Mouse (Mus musculus) limb, embryonic 12.5 days (tissue): ENCODE measurements around the gene Hist1h2br. TPM values are rescaled to one million over a fixed set of nuclear protein-coding genes. Genes with fewer than 3 reads are reported as not detected.
A peak's percentile ranks its signal among the peaks of the same experiment; 100 is the strongest.
"Not testable (repeated sequence)": the region's sequence is repeated elsewhere in the genome, so short reads cannot be mapped to it uniquely, and the experiment has no call there.

Experiments used
- ATAC-seq: fragments of 200-750 bp; cut with Nextera tagmentation; 2 replicates; pipeline ENCODE4 v1.8.0; 2017; ENCODE audit warnings: low read depth, moderate TSS enrichment; ENCODE audit not compliant: insufficient number of reproducible peaks, insufficient read depth, low FRiP score, low TSS enrichment
- H3K27ac ChIP-seq: fragments of 300-500 bp; sonication (generic); 2 replicates; pipeline ENCODE4 v1.5.1; 2016; ENCODE audit warnings: mild to moderate bottlenecking, moderate library complexity
- H3K27me3 ChIP-seq: fragments of 300-500 bp; sonication (generic); 2 replicates; pipeline ENCODE4 v1.6.1; 2016; ENCODE audit warnings: mild to moderate bottlenecking, moderate library complexity
- H3K36me3 ChIP-seq: fragments of 300-500 bp; sonication (generic); 2 replicates; pipeline ENCODE4 v1.6.1; 2016; ENCODE audit warnings: mild to moderate bottlenecking, moderate library complexity
- H3K4me1 ChIP-seq: fragments of 300-500 bp; sonication (generic); replicated peaks from 2 replicates; pipeline ENCODE4 v1.6.1; 2016
- H3K4me2 ChIP-seq: fragments of 300-500 bp; sonication (generic); 2 replicates; pipeline ENCODE4 v1.6.1; 2016; ENCODE audit warnings: mild to moderate bottlenecking, moderate library complexity
- H3K4me3 ChIP-seq: fragments of 300-500 bp; sonication (generic); replicated peaks from 2 replicates; pipeline ENCODE4 v1.5.1; 2016; ENCODE audit warnings: mild to moderate bottlenecking
- H3K9ac ChIP-seq: fragments of 300-500 bp; sonication (generic); replicated peaks from 2 replicates; pipeline ENCODE4 v1.6.1; 2016; ENCODE audit warnings: mild to moderate bottlenecking, moderate library complexity
- H3K9me3 ChIP-seq: fragments of 300-500 bp; sonication (generic); 2 replicates; pipeline ENCODE4 v1.6.1; 2016; ENCODE audit warnings: mild to moderate bottlenecking, moderate library complexity
- WGBS: fragments of 180-500 bp; shearing (Covaris S2); methylation state at CpG from one replicate; pipeline ENCODE4 v1.1.7; 2016; 5-methylcytosine and 5-hydroxymethylcytosine counted together
- polyA plus RNA-seq: library from polyadenylated mRNA; unstranded; fragments of >200 nt; fragmentation: Nextera tagmentation; extraction: Ambion mirVana; gene quantifications from 2 replicates; pipeline ENCODE4 v1.2.1, GENCODE M21; 2016

Gene Hist1h2br
- polyA plus RNA-seq, 1 experiment from 2014 or later = 46.0 TPM

DNA sequence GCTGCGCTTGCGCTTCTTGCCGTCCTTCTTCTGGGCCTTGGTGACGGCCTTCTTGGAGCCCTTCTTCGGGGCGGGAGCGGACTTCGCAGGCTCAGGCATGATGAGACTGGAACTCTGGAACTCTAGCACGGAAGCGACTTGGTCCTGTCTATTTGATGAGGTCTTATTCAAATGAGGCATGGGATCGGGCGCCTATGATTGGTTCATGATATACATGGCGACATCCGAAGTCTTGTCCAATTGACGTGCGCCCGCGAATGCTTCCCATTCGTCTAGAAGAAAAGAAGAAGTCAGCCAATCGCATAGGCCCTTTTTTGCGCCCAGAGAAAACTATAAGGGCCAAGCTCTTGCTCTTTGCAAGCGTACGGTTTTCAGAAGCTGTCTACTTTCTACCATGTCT lies 23.5 kb upstream of the Hist1h2br start, which contains the start of the genes Hist1h2bq and Hist1h2ao:
Gene Hist1h2bq (minus strand): TSS at position 125 of the 400 bp plus-strand sequence.
Gene Hist1h2ao (plus strand): TSS at position 393 of the 400 bp plus-strand sequence.
- not testable (repeated sequence) for H3K4me1 ChIP-seq, H3K27ac ChIP-seq, H3K4me2 ChIP-seq, H3K4me3 ChIP-seq, H3K27me3 ChIP-seq, H3K9ac ChIP-seq, H3K9me3 ChIP-seq, H3K36me3 ChIP-seq
- WGBS = no CpG with 5 or more reads among the region's 23 CpGs
- ATAC-seq = peak; percentile 95

GRCm38 (mm10) chr13:21811074-21811473 lies 22.5 kb upstream of the Hist1h2br start:
- peak; percentile 24; the same call in 1 of the 2 replicates for ATAC-seq
- WGBS = no CpG with 5 or more reads among the region's 8 CpGs

DNA sequence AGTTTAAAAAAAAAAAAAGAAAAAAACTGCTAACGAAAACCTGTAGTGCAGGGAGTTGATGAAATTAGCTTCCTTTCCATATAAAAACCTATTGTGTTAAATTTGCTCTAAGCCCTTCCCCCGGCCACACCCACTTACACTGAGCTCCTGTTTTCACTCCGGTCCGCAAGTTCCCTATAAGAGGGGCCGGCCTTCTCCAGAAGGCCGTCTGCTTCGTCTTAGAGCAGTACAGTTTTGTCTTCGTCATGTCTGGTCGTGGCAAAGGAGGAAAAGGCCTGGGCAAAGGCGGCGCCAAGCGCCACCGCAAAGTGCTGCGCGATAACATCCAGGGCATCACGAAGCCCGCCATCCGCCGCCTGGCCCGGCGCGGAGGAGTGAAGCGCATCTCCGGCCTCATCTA lies 22.0 kb upstream of the Hist1h2br start, which contains the start of gene Hist1h4m:
Gene Hist1h4m (plus strand): TSS at position 208 of the 400 bp plus-strand sequence.
- 0 out of 2 replicates have a peak, but pooled peaks have one; percentile 17 for ATAC-seq
- H3K4me2 ChIP-seq = peak within 1 kb of the TSS; percentile 46
- peak within 1 kb of the TSS; percentile 70 for H3K27ac ChIP-seq
- not testable (repeated sequence) for H3K4me1 ChIP-seq, H3K27me3 ChIP-seq, H3K9ac ChIP-seq, H3K9me3 ChIP-seq, H3K36me3 ChIP-seq
- peak within 1 kb of the TSS; percentile 29 for H3K4me3 ChIP-seq
- WGBS = no CpG with 5 or more reads among the region's 24 CpGs

More at GRCm38 (mm10) chr13:21811074-21811473, 22.5 kb upstream of the Hist1h2br start:
- not testable (repeated sequence) for H3K36me3 ChIP-seq, H3K27me3 ChIP-seq, H3K9me3 ChIP-seq, H3K4me2 ChIP-seq, H3K9ac ChIP-seq, H3K27ac ChIP-seq, H3K4me3 ChIP-seq, H3K4me1 ChIP-seq

DNA sequence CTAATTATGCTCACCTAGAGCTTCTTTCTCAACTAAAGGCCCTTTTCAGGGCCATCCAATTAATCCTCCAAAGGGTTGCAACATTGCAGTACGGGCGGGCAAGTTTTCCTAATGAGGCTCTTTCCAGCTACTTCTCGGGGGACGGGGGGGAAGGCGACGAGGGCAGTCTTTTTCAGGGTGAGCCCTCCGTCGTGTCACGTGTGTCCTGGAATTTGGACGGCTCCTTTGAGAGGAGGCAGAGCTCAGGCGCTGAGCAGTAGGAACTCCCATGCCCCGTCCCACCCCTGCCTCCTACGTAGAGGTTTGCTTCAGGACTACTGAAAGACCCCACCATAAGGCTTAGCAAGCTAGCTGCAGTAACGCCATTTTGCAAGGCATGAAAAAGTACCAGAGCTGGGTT lies 21.5 kb upstream of the Hist1h2br start:
- peak overlapping the region; percentile 70 for H3K27ac ChIP-seq
- H3K9me3 ChIP-seq, H3K27me3 ChIP-seq, H3K36me3 ChIP-seq, H3K4me1 ChIP-seq, H3K9ac ChIP-seq: not testable (repeated sequence)
- peak overlapping the region; percentile 29 for H3K4me3 ChIP-seq
- ATAC-seq = peak; percentile 61; the same call in 1 of the 2 replicates
- 0% methylated on average over 12 of the region's 14 CpGs for WGBS
- H3K4me2 ChIP-seq = peak overlapping the region; percentile 46

DNA sequence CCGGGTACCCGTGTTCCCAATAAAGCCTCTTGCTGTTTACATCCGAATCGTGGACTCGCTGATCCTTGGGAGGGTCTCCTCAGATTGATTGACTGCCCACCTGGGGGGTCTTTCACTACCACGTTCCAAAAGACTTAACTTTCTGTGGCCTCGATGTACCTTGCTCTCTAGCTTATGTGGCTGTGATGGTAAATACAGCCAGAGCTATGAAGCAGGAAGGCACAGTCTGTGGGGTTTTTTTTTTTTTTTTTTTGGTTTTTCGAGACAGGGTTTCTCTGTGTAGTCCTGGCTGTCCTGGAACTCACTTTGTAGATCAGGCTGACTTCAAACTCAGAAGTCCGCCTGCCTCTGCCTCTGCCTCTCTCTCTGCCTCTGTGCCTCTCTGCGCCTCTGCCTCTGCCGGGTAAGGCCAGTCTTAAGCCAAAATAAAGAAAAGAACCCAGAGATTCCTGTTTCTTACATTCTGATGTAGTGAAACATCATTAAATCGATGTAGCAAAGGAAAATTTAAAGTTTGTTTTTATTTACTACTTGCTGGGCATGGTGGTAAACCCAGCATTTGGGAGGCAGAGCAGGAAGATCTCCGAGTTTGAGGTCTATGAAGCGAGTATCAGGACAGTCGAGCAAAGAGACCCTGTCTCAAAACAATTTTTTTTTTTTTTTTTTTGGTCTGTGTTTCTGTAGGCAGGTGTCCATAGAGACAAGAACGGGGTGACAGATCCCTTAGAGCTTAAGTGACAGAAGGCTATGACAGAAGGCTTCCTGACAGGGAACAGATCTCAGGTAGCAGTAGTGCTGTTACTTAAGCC lies 13.3 kb upstream of the Hist1h2br start:
- H3K27me3 ChIP-seq, H3K9ac ChIP-seq, H3K4me1 ChIP-seq, H3K4me3 ChIP-seq, H3K27ac ChIP-seq, H3K4me2 ChIP-seq, H3K36me3 ChIP-seq, H3K9me3 ChIP-seq, ATAC-seq: not testable (repeated sequence)
- 72% methylated on average over 7 of the region's 16 CpGs for WGBS

GRCm38 (mm10) chr13:21828511-21828910 lies 5.0 kb upstream of the Hist1h2br start:
- Histone ChIP-seq H3K4me2 (no peak overlapping the region), H3K9me3 (no peaks in the 10 kb centered on the region), H3K36me3 (peaks cover 3% of the 10 kb centered on the region; the same call in 1 of the 2 replicates), H3K27ac (no peak overlapping the region), H3K27me3 (no peaks in the 10 kb centered on the region), H3K4me3 (no peak overlapping the region), H3K4me1 (no peaks in the 10 kb centered on the region), H3K9ac (no peak overlapping the region)
- no peak for ATAC-seq
- 76% methylated on average over 3 of the region's 3 CpGs for WGBS

- no peak for ATAC-seq
- Histone ChIP-seq H3K27me3 (no peaks in the 10 kb centered on the region), H3K9me3 (no peaks in the 10 kb centered on the region), H3K9ac (no peak overlapping the region), H3K4me1 (no peaks in the 10 kb centered on the region), H3K36me3 (peaks cover 3% of the 10 kb centered on the region; the same call in 1 of the 2 replicates), H3K4me2 (0 out of 2 replicates have a peak overlapping the region, but pooled peaks have one; percentile 15), H3K27ac (peak overlapping the region; percentile 60), H3K4me3 (no peak overlapping the region)
- WGBS = 82% methylated on average over 10 of the region's 10 CpGs
These were observed 3.2 kb upstream of the Hist1h2br start for GRCm38 (mm10) chr13:21830344-21830743.

- not testable (repeated sequence) for H3K9ac ChIP-seq, H3K27me3 ChIP-seq
- WGBS = under 1% methylated on average over 28 of the region's 58 CpGs
These were observed 1.8 kb upstream of the Hist1h2br start, which contains the start of gene Hist1h4n for GRCm38 (mm10) chr13:21831418-21832394. TSS of gene Hist1h4n (minus strand) at chr13:21832196.

DNA sequence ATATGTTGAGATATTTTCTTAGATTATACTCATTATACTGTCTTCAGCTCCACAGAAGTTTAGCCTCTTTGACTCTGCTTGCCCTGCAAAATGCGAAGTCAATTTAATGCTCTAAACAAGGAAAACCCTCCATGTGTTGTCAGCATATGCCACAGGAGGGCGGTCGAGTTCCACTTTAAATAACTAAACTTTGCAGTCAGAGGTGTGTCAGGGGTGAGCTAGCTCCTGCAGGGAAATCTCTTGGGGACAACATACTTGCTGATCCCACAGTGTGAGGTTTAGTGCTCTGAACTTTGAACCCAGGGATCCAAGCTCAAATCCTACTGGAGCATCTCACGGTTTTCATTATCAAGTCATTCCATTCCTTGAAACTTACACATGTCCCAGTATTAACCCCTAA lies 7.0 kb downstream of the Hist1h2br start:
- not testable (repeated sequence) for H3K27me3 ChIP-seq, H3K9ac ChIP-seq, H3K4me1 ChIP-seq, H3K4me3 ChIP-seq, H3K36me3 ChIP-seq, H3K9me3 ChIP-seq, H3K4me2 ChIP-seq, H3K27ac ChIP-seq
- WGBS = no CpG with 5 or more reads among the region's 4 CpGs
- peak; percentile 68 for ATAC-seq

More at GRCm38 (mm10) chr13:21831418-21832394, 1.8 kb upstream of the Hist1h2br start, which contains the start of gene Hist1h4n:
- H3K4me3 ChIP-seq = peak within 1 kb of the TSS; percentile 24
- not testable (repeated sequence) for H3K36me3 ChIP-seq, H3K9me3 ChIP-seq, H3K4me1 ChIP-seq
- H3K27ac ChIP-seq = peak within 1 kb of the TSS; percentile 70; the same call in 1 of the 2 replicates
- ATAC-seq = peak; percentile 82
- H3K4me2 ChIP-seq = peak within 1 kb of the TSS; percentile 45

- H3K36me3 ChIP-seq, H3K9ac ChIP-seq, H3K4me3 ChIP-seq, H3K27me3 ChIP-seq, H3K4me2 ChIP-seq, H3K4me1 ChIP-seq, H3K27ac ChIP-seq, H3K9me3 ChIP-seq, ATAC-seq: not testable (repeated sequence)
These were observed 12.8 kb downstream of the Hist1h2br start for GRCm38 (mm10) chr13:21846356-21846755.

DNA sequence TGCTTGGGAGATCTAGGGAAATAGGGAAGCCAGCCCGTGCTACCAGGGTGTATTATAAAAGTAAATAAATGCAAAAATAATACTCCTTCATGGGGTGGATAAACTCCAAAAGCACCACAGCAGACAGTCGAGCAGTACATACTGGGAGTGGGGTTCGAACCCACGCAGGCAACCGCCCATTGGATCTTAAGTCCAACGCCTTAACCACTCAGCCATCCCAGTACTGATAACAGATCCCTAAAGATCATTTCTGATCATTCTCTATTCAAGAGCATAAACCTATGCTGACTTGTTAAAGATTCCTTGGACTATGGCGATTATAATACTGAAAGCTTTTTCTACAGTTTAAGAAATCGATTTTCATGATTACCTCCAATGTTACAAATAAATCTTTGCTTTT lies 14.3 kb downstream of the Hist1h2br start:
- H3K27ac ChIP-seq = no peak overlapping the region
- H3K4me1 ChIP-seq = no peaks in the 10 kb centered on the region
- H3K9me3 ChIP-seq = no peaks in the 10 kb centered on the region
- no peak overlapping the region for H3K4me3 ChIP-seq
- no peak overlapping the region for H3K4me2 ChIP-seq
- no peaks in the 10 kb centered on the region for H3K36me3 ChIP-seq
- no peak overlapping the region for H3K9ac ChIP-seq
- WGBS = 17% methylated on average over 8 of the region's 8 CpGs
- ATAC-seq = no peak
- no peaks in the 10 kb centered on the region for H3K27me3 ChIP-seq
